21 mouse cellular contexts compared by ENCODE assay signal in the genomic region with DNA sequence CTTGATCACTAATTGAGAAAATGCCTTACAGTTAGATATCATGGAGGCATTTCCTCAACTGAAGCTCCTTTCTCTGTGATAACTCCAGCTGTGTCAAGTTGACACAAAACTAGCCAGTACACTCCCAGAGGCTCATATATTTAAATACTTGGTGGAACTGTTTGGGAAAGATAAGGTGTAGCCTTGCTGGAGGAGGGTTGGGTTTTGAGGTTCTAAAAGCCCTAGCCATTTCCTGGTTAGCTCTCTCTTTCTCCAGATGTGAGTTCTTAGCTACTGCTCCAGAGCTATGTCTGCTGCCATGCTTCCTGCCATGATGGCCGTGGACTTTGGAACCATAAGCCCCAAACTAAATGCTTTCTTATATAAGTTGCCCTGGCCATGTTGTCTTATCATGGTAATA. TPM values are rescaled to one million over a fixed set of nuclear protein-coding genes. Genes with fewer than 3 reads are reported as not detected.
DNase-seq lines count a peak whose midpoint lies in the region; ATAC-seq and TF ChIP-seq lines count a peak whose summit lies in the region.
"Had no signal": no experiment of that assay in that cellular context is flagged by ENCODE, and none has a peak within 500 bp of the region (broad histone marks: within the 10 kb centered on the region; RNA-seq: fewer than 3 reads in every experiment).

No protein-coding gene starts in this region.

- TF ChIP-seq CTCF in lung, adult 2 months (IDR thresholded peaks at IDR 0.05; ENCODE audit: insufficient read depth, low read length) = no peak

- H3K36me3 ChIP-seq in lung, embryonic 16.5 days (ENCODE audit: control insufficient read depth, insufficient read depth, low read length) = no peaks in the 10 kb centered on the region
- no peaks in the 10 kb centered on the region for H3K36me3 ChIP-seq in liver, embryonic 12.5 days
- no peaks in the 10 kb centered on the region for H3K36me3 ChIP-seq in liver, embryonic 16.5 days (ENCODE audit: control insufficient read depth, insufficient read depth)
- H3K36me3 ChIP-seq: embryonic facial prominence, embryonic 13.5 days; forebrain, embryonic 12.5 days; heart, embryonic 12.5 days; hindbrain, embryonic 10.5 days had no signal

- TF ChIP-seq POLR2A in lung, adult 2 months (IDR thresholded peaks at IDR 0.05; ENCODE audit: borderline replicate concordance, extremely low read depth, low read depth, low read length) = no peak

- H3K27ac ChIP-seq in lung, embryonic 16.5 days (ENCODE audit: low read length) = peak overlapping the region; percentile 47; the same call in 1 of the 2 replicates
- no peak overlapping the region for H3K27ac ChIP-seq in liver, embryonic 12.5 days
- H3K27ac ChIP-seq in liver, embryonic 16.5 days (ENCODE audit: low read length) = no peak overlapping the region
- H3K27ac ChIP-seq: embryonic facial prominence, embryonic 13.5 days; forebrain, embryonic 12.5 days; hindbrain, embryonic 10.5 days; hindbrain, embryonic 14.5 days had no signal

- H3K9ac ChIP-seq in lung, embryonic 16.5 days (ENCODE audit: low read length) = no peak overlapping the region
- H3K9ac ChIP-seq in liver, embryonic 12.5 days = no peak overlapping the region
- H3K9ac ChIP-seq in liver, embryonic 16.5 days (ENCODE audit: low read depth, low read length) = no peak overlapping the region
- H3K9ac ChIP-seq: embryonic facial prominence, embryonic 13.5 days; forebrain, embryonic 12.5 days; heart, embryonic 12.5 days; hindbrain, embryonic 14.5 days had no signal

- H3K4me2 ChIP-seq in lung, embryonic 16.5 days (ENCODE audit: low read depth, low read length) = no peak overlapping the region
- no peak overlapping the region for H3K4me2 ChIP-seq in liver, embryonic 12.5 days
- H3K4me2 ChIP-seq in liver, embryonic 16.5 days (ENCODE audit: low read depth, low read length) = no peak overlapping the region
- H3K4me2 ChIP-seq: forebrain, embryonic 12.5 days; heart, embryonic 12.5 days; hindbrain, embryonic 14.5 days had no signal

- no peaks in the 10 kb centered on the region for H3K9me3 ChIP-seq in lung, embryonic 16.5 days (ENCODE audit: control insufficient read depth, low read length)
- no peaks in the 10 kb centered on the region for H3K9me3 ChIP-seq in liver, embryonic 12.5 days (replicated peaks)
- no peaks in the 10 kb centered on the region for H3K9me3 ChIP-seq in liver, embryonic 16.5 days (replicated peaks; ENCODE audit: control insufficient read depth, low read length)
- H3K9me3 ChIP-seq: embryonic facial prominence, embryonic 13.5 days; forebrain, embryonic 12.5 days; heart, embryonic 12.5 days; hindbrain, embryonic 10.5 days had no signal

- peaks cover 32% of the 10 kb centered on the region for H3K4me1 ChIP-seq in lung, embryonic 16.5 days (replicated peaks; ENCODE audit: control insufficient read depth, insufficient read depth, low read length)
- H3K4me1 ChIP-seq in lung, adult 2 months (ENCODE audit: control insufficient read depth, insufficient read depth, low read length) = peaks cover 8% of the 10 kb centered on the region
- peaks cover 21% of the 10 kb centered on the region for H3K4me1 ChIP-seq in liver, embryonic 12.5 days
- peaks cover 8% of the 10 kb centered on the region for H3K4me1 ChIP-seq in liver, embryonic 16.5 days (ENCODE audit: control insufficient read depth, low read depth, low read length)

- no peak for DNase-seq in lung, adult 2 months
- no peak for DNase-seq in cerebellum, adult 8-10 months
- DNase-seq in adrenal gland, postnatal 36 days = no peak
- DNase-seq in adrenal gland, postnatal 25 days = no peak
- no peak for DNase-seq in cerebellum, postnatal 36 days
- DNase-seq: adrenal gland, postnatal 10 days; cerebellum, adult 18-20 months; gastrocnemius, postnatal 14 days had no signal

- WGBS in lung, embryonic 16.5 days = 68% methylated on average over 1 of the region's 1 CpGs
- 88% methylated on average over 1 of the region's 1 CpGs for WGBS in lung, adult 2 months
- 52% methylated on average over 1 of the region's 1 CpGs for WGBS in liver, embryonic 12.5 days (ENCODE audit: insufficient replicate concordance)
- WGBS in liver, embryonic 16.5 days (ENCODE audit: insufficient replicate concordance) = 35% methylated on average over 1 of the region's 1 CpGs

- no peak for ATAC-seq in lung, embryonic 16.5 days (ENCODE audit: low read depth)
- ATAC-seq in liver, embryonic 12.5 days = peak; percentile 77
- peak; percentile 56 for ATAC-seq in liver, embryonic 16.5 days (ENCODE audit: low read depth)
- ATAC-seq: forebrain, embryonic 16.5 days had no signal

- H3K4me3 ChIP-seq in lung, embryonic 16.5 days (ENCODE audit: low read length) = no peak overlapping the region
- no peak overlapping the region for H3K4me3 ChIP-seq in lung, adult 2 months (replicated peaks; ENCODE audit: extremely low read depth, low read depth, low read length)
- H3K4me3 ChIP-seq in liver, embryonic 12.5 days = no peak overlapping the region
- H3K4me3 ChIP-seq in liver, embryonic 16.5 days (ENCODE audit: low read depth, low read length) = no peak overlapping the region
- H3K4me3 ChIP-seq: embryonic facial prominence, embryonic 13.5 days; forebrain, embryonic 12.5 days; heart, embryonic 12.5 days; hindbrain, embryonic 10.5 days had no signal

- H3K27me3 ChIP-seq in lung, embryonic 16.5 days (ENCODE audit: control insufficient read depth, insufficient read depth, low read depth, low read length) = peaks cover 22% of the 10 kb centered on the region
- H3K27me3 ChIP-seq in liver, embryonic 12.5 days (replicated peaks) = peaks cover 48% of the 10 kb centered on the region
- peaks cover 24% of the 10 kb centered on the region for H3K27me3 ChIP-seq in liver, embryonic 16.5 days (ENCODE audit: control insufficient read depth, insufficient read depth, low read depth, low read length)

RNA-seq across cellular contexts. Expression of a gene that starts 10.9 kb away (rescaled TPM):
- polyA plus RNA-seq in lung, embryonic 16.5 days (2015; fragmentation: Nextera tagmentation; extraction: Ambion mirVana) = 10.1 and 10.9 TPM in 2 replicates
- 4.0 and 5.0 TPM in 2 replicates for polyA plus RNA-seq in lung, adult 2 months (2012; rRNA removed)
- polyA plus RNA-seq in liver, embryonic 12.5 days (2016; fragmentation: Nextera tagmentation; extraction: Ambion mirVana) = 5.6 and 6.0 TPM in 2 replicates
- polyA plus RNA-seq in liver, embryonic 16.5 days (2015; fragmentation: Nextera tagmentation; extraction: Ambion mirVana) = 4.2 and 4.4 TPM in 2 replicates
- total RNA-seq in adrenal gland, postnatal 36 days (2021) = 1 to 10 TPM; 6.6 to 6.9 TPM
- total RNA-seq in adrenal gland, postnatal 25 days (2021) = 7.0 and 7.6 TPM in 2 replicates

RNA-seq across cellular contexts. Expression of a gene that starts 22.8 kb away (rescaled TPM):
- 14.2 and 15.4 TPM in 2 replicates for polyA plus RNA-seq in lung, embryonic 16.5 days (2015; fragmentation: Nextera tagmentation; extraction: Ambion mirVana)
- 7.1 and 7.6 TPM in 2 replicates for polyA plus RNA-seq in lung, adult 2 months (2012; rRNA removed)
- 0.05 TPM in 1 of 2 replicates, not detected in the other for polyA plus RNA-seq in liver, embryonic 12.5 days (2016; fragmentation: Nextera tagmentation; extraction: Ambion mirVana)
- 0.04 TPM in 1 of 2 replicates, not detected in the other for polyA plus RNA-seq in liver, embryonic 16.5 days (2015; fragmentation: Nextera tagmentation; extraction: Ambion mirVana)
- not detected for total RNA-seq in adrenal gland, postnatal 36 days (2021)
- total RNA-seq in adrenal gland, postnatal 25 days (2021) = not detected in 2 replicates
- total RNA-seq: CH12.LX; heart, adult 8-10 months; heart, postnatal 25 days had no signal
- polyA plus RNA-seq: gonadal fat pad, adult 2 months had no signal

RNA-seq across cellular contexts. Expression of a gene that starts 33.4 kb away (rescaled TPM):
- polyA plus RNA-seq in lung, embryonic 16.5 days (2015; fragmentation: Nextera tagmentation; extraction: Ambion mirVana) = 193 and 203 TPM in 2 replicates
- polyA plus RNA-seq in lung, adult 2 months (2012; rRNA removed) = 3.6 and 7.9 TPM in 2 replicates
- polyA plus RNA-seq in liver, embryonic 12.5 days (2016; fragmentation: Nextera tagmentation; extraction: Ambion mirVana) = 128 and 132 TPM in 2 replicates
- 63.2 and 67.8 TPM in 2 replicates for polyA plus RNA-seq in liver, embryonic 16.5 days (2015; fragmentation: Nextera tagmentation; extraction: Ambion mirVana)
- total RNA-seq in adrenal gland, postnatal 36 days (2021) = 10 to 100 TPM; 69.5 to 76.7 TPM
- 80.4 and 85.9 TPM in 2 replicates for total RNA-seq in adrenal gland, postnatal 25 days (2021)

RNA-seq across cellular contexts. Expression of a gene that starts 46.2 kb away (rescaled TPM):
- 17.5 and 19.6 TPM in 2 replicates for polyA plus RNA-seq in lung, embryonic 16.5 days (2015; fragmentation: Nextera tagmentation; extraction: Ambion mirVana)
- polyA plus RNA-seq in lung, adult 2 months (2012; rRNA removed) = 8.0 and 8.2 TPM in 2 replicates
- polyA plus RNA-seq in liver, embryonic 12.5 days (2016; fragmentation: Nextera tagmentation; extraction: Ambion mirVana) = 3.0 and 3.6 TPM in 2 replicates
- 1.6 and 1.8 TPM in 2 replicates for polyA plus RNA-seq in liver, embryonic 16.5 days (2015; fragmentation: Nextera tagmentation; extraction: Ambion mirVana)
- total RNA-seq in adrenal gland, postnatal 36 days (2021) = 1 to 10 TPM; 5.6 to 5.7 TPM
- 5.1 and 7.3 TPM in 2 replicates for total RNA-seq in adrenal gland, postnatal 25 days (2021)

RNA-seq across cellular contexts. Expression of a gene that starts 53.0 kb away (rescaled TPM):
- 195 and 218 TPM in 2 replicates for polyA plus RNA-seq in lung, embryonic 16.5 days (2015; fragmentation: Nextera tagmentation; extraction: Ambion mirVana)
- 26.2 and 58.2 TPM in 2 replicates for polyA plus RNA-seq in lung, adult 2 months (2012; rRNA removed)
- 147 and 157 TPM in 2 replicates for polyA plus RNA-seq in liver, embryonic 12.5 days (2016; fragmentation: Nextera tagmentation; extraction: Ambion mirVana)
- 195 and 201 TPM in 2 replicates for polyA plus RNA-seq in liver, embryonic 16.5 days (2015; fragmentation: Nextera tagmentation; extraction: Ambion mirVana)
- total RNA-seq in adrenal gland, postnatal 36 days (2021) = 100 to 1,000 TPM; 158 to 177 TPM
- 127 and 172 TPM in 2 replicates for total RNA-seq in adrenal gland, postnatal 25 days (2021)
